Mouse (Mus musculus) adrenal gland, adult 18-20 months (tissue): ENCODE data around the gene Bola2. TPM values are rescaled to one million over a fixed set of nuclear protein-coding genes. Genes with fewer than 3 reads are reported as not detected.

Experiments
- total RNA-seq, 2 experiments: library from RNA; stranded (reverse); gene quantifications; 1 replicate in 1 of 2; 2 replicates in 1 of 2; pipeline ENCODE4 v1.2.3; 2021

Bola2 gene
- total RNA-seq, 2 experiments from 2014 or later: 98.7 to 105 TPM

Other genes with a start within 250 kb of the Bola2 start
- gene Atp2a1, start 232.3 kb upstream of the Bola2 start, total RNA-seq: 10 to 100 TPM in 1 of 2 experiments, not detected in 1; 10.0 TPM
- 10 to 100 TPM; 56.2 to 60.8 TPM for gene Sh2b1, start 220.0 kb upstream of the Bola2 start, total RNA-seq
- 100 to 1,000 TPM; 221 to 235 TPM for gene Tufm, start 208.0 kb upstream of the Bola2 start, total RNA-seq
- 100 to 1,000 TPM in 1 of 2 experiments, 10 to 100 TPM in 1; 99.5 to 111 TPM for gene Atxn2l, start 192.0 kb upstream of the Bola2 start, total RNA-seq
- gene Eif3c, start 129.0 kb upstream of the Bola2 start, total RNA-seq: 100 to 1,000 TPM; 199 to 243 TPM
- gene Apobr, start 110.5 kb upstream of the Bola2 start, total RNA-seq: 1 to 10 TPM; 2.4 to 3.2 TPM
- gene Cln3, start 109.6 kb upstream of the Bola2 start, total RNA-seq: 10 to 100 TPM; 34.6 to 35.8 TPM
- under 1 TPM in 1 of 2 experiments, not detected in 1; 0.38 TPM for gene Il27, start 100.5 kb upstream of the Bola2 start, total RNA-seq
- 10 to 100 TPM; 13.6 to 26.7 TPM for gene Nupr1, start 64.5 kb upstream of the Bola2 start, total RNA-seq
- 10 to 100 TPM; 39.6 to 50.1 TPM for gene Sgf29, start 46.1 kb upstream of the Bola2 start, total RNA-seq
- 10 to 100 TPM; 48.0 to 52.5 TPM for gene Sult1a1, start 19.0 kb upstream of the Bola2 start, total RNA-seq
- gene Slx1b, start 383 bp downstream of the Bola2 start, total RNA-seq: 10 to 100 TPM in 1 of 2 experiments, 1 to 10 TPM in 1; 9.9 to 11.1 TPM
- gene Coro1a, start 12.4 kb downstream of the Bola2 start, total RNA-seq: 10 to 100 TPM; 19.0 to 21.7 TPM
- gene Mapk3, start 64.2 kb downstream of the Bola2 start, total RNA-seq: 100 to 1,000 TPM; 123 to 131 TPM
- 1 to 10 TPM; 2.7 to 4.3 TPM for gene Gdpd3, start 70.9 kb downstream of the Bola2 start, total RNA-seq
- gene Ypel3, start 81.6 kb downstream of the Bola2 start, total RNA-seq: 10 to 100 TPM; 93.7 to 95.0 TPM
- gene Tbx6, start 86.1 kb downstream of the Bola2 start, total RNA-seq: under 1 TPM; 0.53 to 0.64 TPM
- gene Ppp4c, start 97.1 kb downstream of the Bola2 start, total RNA-seq: 10 to 100 TPM; 75.4 to 85.9 TPM
- gene Fam57b, start 102.3 kb downstream of the Bola2 start, total RNA-seq: 10 to 100 TPM; 17.1 to 63.4 TPM
- not detected for gene 4930451I11Rik, start 136.2 kb downstream of the Bola2 start, total RNA-seq
- gene Doc2a, start 152.0 kb downstream of the Bola2 start, total RNA-seq: under 1 TPM; 0.13 to 0.50 TPM
- gene Hirip3, start 166.6 kb downstream of the Bola2 start, total RNA-seq: 10 to 100 TPM in 1 of 2 experiments, 1 to 10 TPM in 1; 9.8 to 11.8 TPM
- gene Ino80e, start 167.0 kb downstream of the Bola2 start, total RNA-seq: 10 to 100 TPM; 38.4 to 42.5 TPM
- gene Taok2, start 189.3 kb downstream of the Bola2 start, total RNA-seq: 10 to 100 TPM; 67.1 to 70.6 TPM
- gene Tmem219, start 227.5 kb downstream of the Bola2 start, total RNA-seq: 10 to 100 TPM; 30.7 to 32.8 TPM
- gene Kctd13, start 233.5 kb downstream of the Bola2 start, total RNA-seq: 10 to 100 TPM; 18.7 to 21.8 TPM